Mouse (Mus musculus): ENCODE data around the gene A930033H14Rik. TPM values are rescaled to one million over a fixed set of nuclear protein-coding genes. Genes with fewer than 3 reads are reported as not detected.

Gene A930033H14Rik
- polyA plus RNA-seq, 1 experiment from 2014 or later: 1.1 TPM

Other genes with a start within 250 kb of the A930033H14Rik start
- 18.3 and 18.7 TPM in 2 replicates for gene Rhobtb1, start 61.7 kb downstream of the A930033H14Rik start, polyA plus RNA-seq (2014; fragmentation: Nextera tagmentation; extraction: Ambion mirVana)
- gene Cdk1, start 139.8 kb upstream of the A930033H14Rik start, polyA plus RNA-seq (2014; fragmentation: Nextera tagmentation; extraction: Ambion mirVana): 348 and 387 TPM in 2 replicates
- 66.8 and 97.7 TPM in 2 replicates for gene Ank3, start 185.7 kb upstream of the A930033H14Rik start, polyA plus RNA-seq (2014; fragmentation: Nextera tagmentation; extraction: Ambion mirVana)